Comparison of ENCODE assay signal across 9 mouse cellular contexts in genomic region chr16:18677746-18678679, GRCm38 (mm10). TPM values are rescaled to one million over a fixed set of nuclear protein-coding genes. Genes with fewer than 3 reads are reported as not detected.
DNase-seq lines count a peak whose midpoint lies in the region; ATAC-seq and TF ChIP-seq lines count a peak whose summit lies in the region.
"Had no signal": no experiment of that assay in that cellular context is flagged by ENCODE, and none has a peak within 500 bp of the region (broad histone marks: within the 10 kb centered on the region; RNA-seq: fewer than 3 reads in every experiment).

No protein-coding gene starts in this region.

- 30% methylated on average over 17 of the region's 17 CpGs for WGBS in small intestine, adult 2 months

- intact Hi-C loops in gastrocnemius, postnatal 14 days (cut with DNase I; ENCODE audit: low total_unique reads): loop anchor here (2.0 kb wide), 1 partner anchor 51 kb away; the partner anchor contains the start of gene Gm49601

- H3K4me3 ChIP-seq in small intestine, adult 2 months (ENCODE audit: low read depth, low read length): no peak overlapping the region
- H3K4me3 ChIP-seq: limb, embryonic 12.5 days had no signal

- DNase-seq in CD4-positive helper T cell, adult 2 months (ENCODE audit: low read depth, low spot score): peak; percentile 45
- peak; percentile 48 for DNase-seq in MEL-GATA-1-ER (ENCODE audit: extremely low read depth, low read depth)
- peak; percentile 56 for DNase-seq in cerebellum, adult 9-10 months
- peak; percentile 76 for DNase-seq in gastrocnemius, postnatal 14 days
- peak; percentile 18 to 80 for DNase-seq in layer of hippocampus, adult 18-20 months (ENCODE audit: low spot score in 2 of 2)
- peak; percentile 67 for DNase-seq in lung, postnatal 25 days (ENCODE audit: low spot score)

- H3K4me1 ChIP-seq in small intestine, adult 2 months (ENCODE audit: control insufficient read depth, insufficient read depth, insufficient read length, low read length): peaks cover 4% of the 10 kb centered on the region; the same call in 1 of the 2 replicates
- H3K4me1 ChIP-seq: limb, embryonic 12.5 days had no signal

- no peaks in the 10 kb centered on the region for H3K36me3 ChIP-seq in small intestine, adult 2 months (ENCODE audit: control insufficient read depth, insufficient read depth, low read length)
- H3K36me3 ChIP-seq: limb, embryonic 12.5 days had no signal

- no peaks in the 10 kb centered on the region for H3K27me3 ChIP-seq in small intestine, adult 2 months (ENCODE audit: control insufficient read depth, insufficient read depth, low read length)

- peak; percentile 95; the same call in 1 of the 2 replicates for TF ChIP-seq CTCF in small intestine, adult 2 months (IDR thresholded peaks at IDR 0.05; ENCODE audit: extremely low read depth, insufficient read length, insufficient replicate concordance, low read depth, low read length)

- ATAC-seq in activated CD4-positive, CD25-positive, alpha-beta regulatory T cell, adult 4 months: no peak

- no peak for TF ChIP-seq POLR2A in small intestine, adult 2 months (IDR thresholded peaks at IDR 0.05; ENCODE audit: low read depth, low read length)

- no peak overlapping the region for H3K27ac ChIP-seq in small intestine, adult 2 months (ENCODE audit: insufficient read depth, low read depth, low read length)
- H3K27ac ChIP-seq: limb, embryonic 12.5 days had no signal

RNA-seq across cellular contexts. Expression of gene Sept5, which starts 48.3 kb away (rescaled TPM):
- 1 to 10 TPM; 6.0 to 8.4 TPM for total RNA-seq in gastrocnemius, postnatal 14 days (2021)
- 100 to 1,000 TPM; 549 to 589 TPM for total RNA-seq in layer of hippocampus, adult 18-20 months (2021)
- 64.1 and 381 TPM in 2 replicates for polyA plus RNA-seq in small intestine, adult 2 months (2012; rRNA removed)
- polyA plus RNA-seq in activated CD4-positive, CD25-positive, alpha-beta regulatory T cell, adult 4 months (2017; shearing (Covaris generic)): under 1 TPM; 0.28 to 0.51 TPM

RNA-seq across cellular contexts. Expression of gene Gm49601, which starts 51.8 kb away (rescaled TPM):
- 1 to 10 TPM; 1.0 to 1.7 TPM for total RNA-seq in gastrocnemius, postnatal 14 days (2021)
- 100 to 1,000 TPM; 173 to 179 TPM for total RNA-seq in layer of hippocampus, adult 18-20 months (2021)
- 22.7 and 156 TPM in 2 replicates for polyA plus RNA-seq in small intestine, adult 2 months (2012; rRNA removed)
- polyA plus RNA-seq in activated CD4-positive, CD25-positive, alpha-beta regulatory T cell, adult 4 months (2017; shearing (Covaris generic)): not detected

RNA-seq across cellular contexts. Expression of gene Gp1bb, which starts 55.8 kb away (rescaled TPM):
- total RNA-seq in gastrocnemius, postnatal 14 days (2021): not detected
- under 1 TPM in 1 of 2 experiments, not detected in 1; 0.97 TPM for total RNA-seq in layer of hippocampus, adult 18-20 months (2021)
- 35.8 and 580 TPM in 2 replicates for polyA plus RNA-seq in small intestine, adult 2 months (2012; rRNA removed)
- not detected for polyA plus RNA-seq in activated CD4-positive, CD25-positive, alpha-beta regulatory T cell, adult 4 months (2017; shearing (Covaris generic))

Comparison
In these comparisons a context has a peak if more than half of its experiments do, and no peak if none do; other contexts are left out.
1. RNA of gene Sept5, which starts 48.3 kb away (total RNA-seq): 549 to 589 TPM in layer of hippocampus, adult 18-20 months; 6.0 to 8.4 TPM in gastrocnemius, postnatal 14 days; every median in the first group is over 10 times any median in the second.
2. RNA of gene Gm49601, which starts 51.8 kb away (total RNA-seq): 173 to 179 TPM in layer of hippocampus, adult 18-20 months; 1.0 to 1.7 TPM in gastrocnemius, postnatal 14 days; every median in the first group is over 10 times any median in the second.
3. Peak in every context shown above with its lines, with median percentiles within 50 percentile points of each other: DNase-seq.